26 mouse cellular contexts compared by ENCODE assay signal in the genomic region with DNA sequence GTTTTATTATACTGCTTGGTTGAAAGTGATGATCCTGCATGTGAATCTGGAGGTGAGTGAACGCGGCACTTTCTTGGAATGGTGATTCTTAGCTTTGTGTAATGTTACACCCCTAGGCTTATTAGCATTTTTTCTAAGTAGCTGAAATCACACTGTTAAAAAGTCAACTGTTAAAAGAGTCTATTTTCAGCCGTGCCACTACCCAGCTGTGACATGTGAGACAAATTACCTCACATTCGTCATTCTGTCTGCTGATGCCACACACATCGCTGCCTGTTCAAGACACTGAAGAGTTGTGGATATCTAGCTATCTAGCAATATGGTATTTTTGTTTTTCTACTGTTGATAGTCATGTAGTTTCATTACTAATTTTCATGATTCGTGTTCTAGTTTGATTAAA.
"Had no signal": no experiment of that assay in that cellular context is flagged by ENCODE, and none has a peak within 500 bp of the region (broad histone marks: within the 10 kb centered on the region; RNA-seq: fewer than 3 reads in every experiment).

No protein-coding gene starts in this region.

- H3K27ac ChIP-seq: heart, adult 2 months; heart, embryonic 13.5 days; heart, embryonic 15.5 days; hindbrain, embryonic 13.5 days; hindbrain, embryonic 15.5 days; hindbrain, postnatal 0 days; kidney, embryonic 15.5 days; kidney, postnatal 0 days; limb, embryonic 13.5 days; limb, embryonic 15.5 days; liver, embryonic 12.5 days; liver, embryonic 14.5 days had no signal

- H3K4me1 ChIP-seq: heart, embryonic 15.5 days; hindbrain, embryonic 13.5 days; hindbrain, embryonic 15.5 days; liver, embryonic 12.5 days had no signal

- H3K9ac ChIP-seq: heart, embryonic 13.5 days; heart, embryonic 15.5 days; hindbrain, embryonic 13.5 days; hindbrain, embryonic 15.5 days; kidney, embryonic 15.5 days; limb, embryonic 13.5 days; limb, embryonic 15.5 days; liver, embryonic 12.5 days; liver, embryonic 14.5 days had no signal

- H3K36me3 ChIP-seq: heart, embryonic 13.5 days; heart, embryonic 15.5 days; hindbrain, embryonic 13.5 days; hindbrain, embryonic 15.5 days; kidney, embryonic 15.5 days; limb, embryonic 13.5 days; limb, embryonic 15.5 days; liver, embryonic 12.5 days had no signal

- H3K4me2 ChIP-seq: heart, embryonic 11.5 days; heart, embryonic 13.5 days; heart, embryonic 15.5 days; hindbrain, embryonic 13.5 days; hindbrain, embryonic 15.5 days; kidney, embryonic 15.5 days; limb, embryonic 13.5 days; limb, embryonic 15.5 days; liver, embryonic 12.5 days had no signal

- H3K4me3 ChIP-seq: heart, adult 2 months; heart, embryonic 13.5 days; heart, embryonic 15.5 days; hindbrain, embryonic 13.5 days; hindbrain, embryonic 15.5 days; kidney, embryonic 15.5 days; limb, embryonic 13.5 days; limb, embryonic 15.5 days; liver, embryonic 12.5 days had no signal

- ATAC-seq: hindbrain, postnatal 0 days; intestine, embryonic 16.5 days; liver, embryonic 12.5 days had no signal

- DNase-seq: gastrocnemius, postnatal 14 days; gastrocnemius, postnatal 36 days; heart, adult 2 months; heart, postnatal 14 days; heart, postnatal 36 days; kidney, adult 11 months; kidney, adult 2 months; kidney, adult 9 months; kidney, postnatal 14 days; kidney, postnatal 36 days; layer of hippocampus, adult 9-11 months; layer of hippocampus, postnatal 36 days; left cerebral cortex, postnatal 4 days had no signal

- H3K27me3 ChIP-seq: heart, embryonic 13.5 days; heart, embryonic 15.5 days; hindbrain, embryonic 13.5 days; hindbrain, embryonic 15.5 days; kidney, embryonic 15.5 days; limb, embryonic 13.5 days; limb, embryonic 15.5 days; liver, embryonic 12.5 days had no signal

- H3K9me3 ChIP-seq: heart, embryonic 13.5 days; heart, embryonic 15.5 days; hindbrain, embryonic 13.5 days; hindbrain, embryonic 15.5 days; kidney, embryonic 15.5 days; limb, embryonic 13.5 days; limb, embryonic 15.5 days; liver, embryonic 12.5 days had no signal
